Mouse (Mus musculus): ENCODE measurements around the gene Suclg1. TPM values are rescaled to one million over a fixed set of nuclear protein-coding genes. Genes with fewer than 3 reads are reported as not detected.

Gene Suclg1
- polyA plus RNA-seq (2012; rRNA removed) = 93.8 and 114 TPM in 2 replicates

DNA sequence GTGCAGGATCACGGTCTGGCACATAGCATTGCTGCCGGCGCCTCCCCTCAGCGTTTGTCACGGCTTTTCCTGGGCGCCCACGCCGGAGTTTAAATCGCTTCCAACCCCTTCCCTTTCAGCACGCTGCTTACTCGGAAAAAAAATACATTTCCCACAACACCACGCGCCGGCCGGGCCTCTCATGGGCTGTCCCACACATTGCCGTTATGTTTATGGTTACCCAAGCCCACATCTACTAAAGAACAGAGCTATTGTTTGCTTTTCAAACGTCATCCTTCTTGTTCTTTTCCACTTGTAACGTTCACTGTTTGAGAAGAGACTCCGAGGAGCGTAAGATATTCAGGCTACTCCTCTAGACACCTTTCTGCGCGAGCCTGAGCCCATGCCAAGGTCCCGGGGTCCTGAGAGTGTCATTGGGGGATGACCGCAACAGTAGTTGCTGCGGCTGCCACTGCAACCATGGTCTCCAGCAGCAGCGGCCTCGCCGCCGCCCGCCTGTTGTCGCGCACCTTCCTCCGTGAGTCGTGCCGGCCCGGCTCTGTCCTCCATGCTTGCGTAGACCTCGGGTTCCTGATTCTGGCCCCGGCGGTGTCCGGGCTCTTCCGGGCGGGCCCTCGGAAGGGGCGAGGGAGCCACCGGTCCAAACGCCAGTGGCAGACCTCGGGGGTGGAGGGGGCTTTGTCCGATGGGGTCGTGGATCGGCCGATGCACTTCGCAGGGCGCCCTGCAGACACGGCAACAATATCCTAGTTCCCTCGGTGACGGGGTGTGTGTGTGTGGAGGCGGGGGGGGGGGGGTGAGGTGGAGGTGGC lies at the start of gene Suclg1:
Gene Suclg1 (plus strand): TSS at position 146 of the 812 bp plus-strand sequence.

DNA sequence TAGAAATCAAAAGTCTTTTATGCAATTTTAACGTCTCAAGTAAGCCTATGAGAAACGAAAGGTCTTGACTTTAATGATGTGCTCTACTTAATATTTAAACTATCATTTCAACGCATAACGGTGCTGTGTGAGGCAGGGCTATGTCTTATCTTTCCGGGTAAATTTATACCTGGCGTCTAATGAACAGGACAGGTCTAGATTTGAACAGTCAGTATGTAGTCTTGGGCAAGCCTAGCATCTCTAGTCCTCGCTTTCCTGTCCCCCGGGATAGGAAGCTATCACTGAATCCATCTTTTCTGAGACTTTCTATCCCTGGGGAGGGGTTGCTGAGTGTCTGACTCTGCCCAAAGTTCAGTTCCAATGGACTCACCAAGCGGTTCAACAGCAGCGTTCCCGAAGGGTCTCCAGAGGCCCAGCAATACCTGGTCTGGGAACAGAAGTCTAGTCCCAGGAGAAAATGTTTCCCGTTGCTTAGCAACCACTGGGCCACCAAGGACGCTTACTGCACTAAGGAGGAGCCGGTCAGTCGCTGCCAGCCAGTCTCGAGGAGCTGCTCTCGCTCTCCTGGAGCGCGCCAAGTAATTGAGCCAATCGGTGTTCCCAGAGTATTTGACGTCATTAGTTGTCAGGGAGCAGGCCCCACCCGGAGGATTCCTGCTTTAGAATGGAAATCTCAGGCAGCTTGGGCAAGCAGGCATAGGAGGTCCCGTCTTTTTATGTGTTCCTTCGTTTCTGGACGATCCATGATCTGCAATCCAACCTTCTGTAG lies 26.8 kb upstream of the Suclg1 start, which contains the start of gene Dnah6:
Gene Dnah6 (minus strand): TSS at position 463 of the 769 bp plus-strand sequence.

Other genes starting within 250 kb of the Suclg1 start
- 0.07 and 0.10 TPM in 2 replicates for gene Dnah6, start 26.7 kb upstream of the Suclg1 start, polyA plus RNA-seq (2012; rRNA removed)
- gene 4931417E11Rik, start 221.3 kb downstream of the Suclg1 start, polyA plus RNA-seq (2012; rRNA removed) = not detected in 2 replicates